Mouse (Mus musculus) left cerebral cortex, adult 2 months (tissue): ENCODE measurements around the gene Srsf3. TPM values are rescaled to one million over a fixed set of nuclear protein-coding genes. Genes with fewer than 3 reads are reported as not detected.

Source experiments
- DNase-seq, 2 experiments: peaks; one replicate each; pipeline ENCODE4 v3.0.0; 2021 to 2022; ENCODE audit warnings: low spot score in 2 of 2, mixed read lengths in 1 of 2; ENCODE audit errors: extremely low spot score in 1 of 2
- H3K27ac ChIP-seq: fragments of 200-600 bp; 2 replicates; pipeline ENCODE4 v1.8.1; 2022
- H3K4me3 ChIP-seq: fragments of 200-600 bp; 2 replicates; pipeline ENCODE4 v1.8.1; 2022
- CTCF ChIP-seq: fragments of 200-600 bp; IDR thresholded peaks from 2 replicates; pipeline ENCODE4 v1.8.1; 2022; ENCODE audit warnings: antibody characterized with exemption, mild to moderate bottlenecking, moderate library complexity
- intact Hi-C: fragments of 180-260 bp; cut with DNase I; formaldehyde crosslinking; loops from one replicate; pipeline ENCODE4 v1.15.1; 2025
- total RNA-seq, 2 experiments: library from RNA; stranded (reverse); gene quantifications; 2 replicates each; pipeline ENCODE4 v1.2.3; 2021

Gene Srsf3
- total RNA-seq, 2 experiments from 2014 or later = 113 to 114 TPM

GRCm38 (mm10) chr17:29003740-29004139 is 28.7 kb upstream of the Srsf3 start:
- Histone ChIP-seq H3K27ac (no peak overlapping the region), H3K4me3 (no peak overlapping the region)
- DNase-seq = no peak
- intact Hi-C loops = no loop called here
- no peak for TF ChIP-seq CTCF

GRCm38 (mm10) chr17:29005002-29005401 is 27.4 kb upstream of the Srsf3 start:
- intact Hi-C loops = no loop called here
- TF ChIP-seq CTCF = no peak

GRCm38 (mm10) chr17:29006812-29007211 is 25.6 kb upstream of the Srsf3 start:
- intact Hi-C loops = loop anchor here (1.0 kb wide), 1 partner anchor 55 kb away; no protein-coding TSS in a partner anchor
- Histone ChIP-seq H3K27ac (peak overlapping the region; percentile 93; the same call in 1 of the 2 replicates), H3K4me3 (peak overlapping the region; percentile 89)
- TF ChIP-seq CTCF = no peak
- DNase-seq = no peak

More at GRCm38 (mm10) chr17:29005002-29005401, 27.4 kb upstream of the Srsf3 start:
- DNase-seq = no peak
- Histone ChIP-seq H3K4me3 (no peak overlapping the region), H3K27ac (no peak overlapping the region)

GRCm38 (mm10) chr17:29007243-29007640 is 25.2 kb upstream of the Srsf3 start:
- TF ChIP-seq CTCF = no peak
- intact Hi-C loops = loop anchor here (1.0 kb wide), 1 partner anchor 55 kb away; no protein-coding TSS in a partner anchor
- DNase-seq = peak in 1 of 2 experiments; percentile 24
- peak overlapping the region; percentile 93 for H3K27ac ChIP-seq
- H3K4me3 ChIP-seq = peak overlapping the region; percentile 89

GRCm38 (mm10) chr17:29007641-29008325 is 24.6 kb upstream of the Srsf3 start, which contains the start of gene Stk38:
Gene Stk38 (minus strand): TSS chr17:29007995.
- intact Hi-C loops = loop anchor here (1.0 kb wide), 1 partner anchor 55 kb away; no protein-coding TSS in a partner anchor

GRCm38 (mm10) chr17:29008326-29008650 is 24.1 kb upstream of the Srsf3 start:
- DNase-seq = no peak
- peak overlapping the region; percentile 93 for H3K27ac ChIP-seq
- intact Hi-C loops = no loop called here
- H3K4me3 ChIP-seq = peak overlapping the region; percentile 89
- no peak for TF ChIP-seq CTCF

More at GRCm38 (mm10) chr17:29007641-29008325, 24.6 kb upstream of the Srsf3 start, which contains the start of gene Stk38:
- no peak for TF ChIP-seq CTCF
- Histone ChIP-seq H3K4me3 (peak within 1 kb of the TSS; percentile 89), H3K27ac (peak within 1 kb of the TSS; percentile 93)
- DNase-seq = peak; percentile 91 to 94

- intact Hi-C loops = no loop called here
- Histone ChIP-seq H3K4me3 (no peak overlapping the region), H3K27ac (no peak overlapping the region)
- no peak for DNase-seq
- TF ChIP-seq CTCF = no peak
Observed at GRCm38 (mm10) chr17:29009181-29009580, 23.2 kb upstream of the Srsf3 start.

GRCm38 (mm10) chr17:29014235-29014634 is 18.2 kb upstream of the Srsf3 start:
- Histone ChIP-seq H3K27ac (no peak overlapping the region), H3K4me3 (no peak overlapping the region)
- no peak for TF ChIP-seq CTCF
- intact Hi-C loops = no loop called here
- DNase-seq = no peak

GRCm38 (mm10) chr17:29015638-29016037 is 16.8 kb upstream of the Srsf3 start:
- no peak overlapping the region for H3K27ac ChIP-seq

GRCm38 (mm10) chr17:29016705-29017104 is 15.7 kb upstream of the Srsf3 start:
- no peak for TF ChIP-seq CTCF
- DNase-seq = no peak
- intact Hi-C loops = no loop called here
- H3K4me3 ChIP-seq = no peak overlapping the region
- H3K27ac ChIP-seq = no peak overlapping the region

More at GRCm38 (mm10) chr17:29015638-29016037, 16.8 kb upstream of the Srsf3 start:
- peak; percentile 59 for TF ChIP-seq CTCF
- H3K4me3 ChIP-seq = no peak overlapping the region
- no peak for DNase-seq
- intact Hi-C loops = no loop called here

GRCm38 (mm10) chr17:29018292-29018984 is 14.0 kb upstream of the Srsf3 start:
- no peak for DNase-seq
- intact Hi-C loops = no loop called here
- no peak; the same call in none of the 2 replicates for TF ChIP-seq CTCF
- Histone ChIP-seq H3K4me3 (no peak overlapping the region), H3K27ac (no peak overlapping the region)

- no peak for TF ChIP-seq CTCF
- no peak for DNase-seq
- Histone ChIP-seq H3K4me3 (no peak overlapping the region), H3K27ac (no peak overlapping the region)
- intact Hi-C loops = no loop called here
Observed at GRCm38 (mm10) chr17:29019391-29019790, 13.0 kb upstream of the Srsf3 start.
